Mouse (Mus musculus): Measurements from ENCODE around the gene Ncaph2. TPM values are rescaled to one million over a fixed set of nuclear protein-coding genes. Genes with fewer than 3 reads are reported as not detected.

Ncaph2 gene
- polyA plus RNA-seq, 1 experiment from 2014 or later: 208 TPM

- Histone ChIP-seq H3K27me3 (ENCODE audit: poor library complexity, severe bottlenecking) (peaks cover 55% of the 10 kb centered on the region), H3K9me3 (no peaks in the 10 kb centered on the region), H3K4me3 (0 out of 2 replicates have a peak overlapping the region, but pooled peaks have one; percentile 74), H3K4me1 (peaks cover 61% of the 10 kb centered on the region), H3K27ac (peak overlapping the region; percentile 95; the same call in 1 of the 2 replicates), H3K36me3 (replicated peaks) (peaks cover 32% of the 10 kb centered on the region)
- DNase-seq (ENCODE audit: extremely low spot score, low spot score): no peak
- WGBS: 91% methylated on average over 17 of the region's 17 CpGs
Observed at GRCm38 (mm10) chr15:89374801-89375534, 19.4 kb downstream of the Ncaph2 start.

DNA sequence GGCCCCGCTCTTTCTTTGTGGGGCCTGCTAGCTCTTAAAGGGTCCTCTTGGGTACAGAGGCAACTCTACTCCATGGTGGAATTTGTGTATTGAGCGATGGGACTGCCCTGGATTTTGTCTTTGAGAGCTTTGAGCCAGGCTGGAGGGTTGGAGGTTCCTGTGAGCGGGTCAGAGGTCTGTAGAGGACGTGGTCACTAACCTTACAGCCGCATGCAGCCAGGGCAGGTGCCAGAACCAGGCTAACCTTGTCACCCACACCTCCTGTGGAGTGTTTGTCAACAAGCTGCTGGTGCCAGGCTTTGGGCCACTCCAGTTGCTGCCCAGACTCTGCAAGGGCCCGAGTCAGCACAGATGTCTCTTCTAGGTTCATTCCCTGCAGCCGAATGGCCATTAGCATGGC, 20.5 kb downstream of the Ncaph2 start:
- H3K4me3 ChIP-seq: no peak overlapping the region
- no peak overlapping the region for H3K27ac ChIP-seq
- no peak for DNase-seq (ENCODE audit: extremely low spot score, low spot score)
- 81% methylated on average over 7 of the region's 7 CpGs for WGBS
- H3K36me3 ChIP-seq (replicated peaks): peaks cover 21% of the 10 kb centered on the region
- peaks cover 66% of the 10 kb centered on the region for H3K27me3 ChIP-seq (ENCODE audit: poor library complexity, severe bottlenecking)
- no peaks in the 10 kb centered on the region for H3K9me3 ChIP-seq
- peaks cover 61% of the 10 kb centered on the region for H3K4me1 ChIP-seq

- WGBS: 13% methylated on average over 16 of the region's 16 CpGs
- Histone ChIP-seq H3K9me3 (no peaks in the 10 kb centered on the region), H3K36me3 (replicated peaks) (peaks cover 12% of the 10 kb centered on the region), H3K27ac (no peak within 1 kb of the TSS), H3K4me3 (peak within 1 kb of the TSS; percentile 18; the same call in 1 of the 2 replicates), H3K4me1 (peaks cover 59% of the 10 kb centered on the region), H3K27me3 (ENCODE audit: poor library complexity, severe bottlenecking) (peaks cover 74% of the 10 kb centered on the region)
- no peak for DNase-seq (ENCODE audit: extremely low spot score, low spot score)
Observed at GRCm38 (mm10) chr15:89376957-89377356, 21.4 kb downstream of the Ncaph2 start, which contains the start of gene Tymp. Gene Tymp (minus strand): TSS chr15:89377039.

DNA sequence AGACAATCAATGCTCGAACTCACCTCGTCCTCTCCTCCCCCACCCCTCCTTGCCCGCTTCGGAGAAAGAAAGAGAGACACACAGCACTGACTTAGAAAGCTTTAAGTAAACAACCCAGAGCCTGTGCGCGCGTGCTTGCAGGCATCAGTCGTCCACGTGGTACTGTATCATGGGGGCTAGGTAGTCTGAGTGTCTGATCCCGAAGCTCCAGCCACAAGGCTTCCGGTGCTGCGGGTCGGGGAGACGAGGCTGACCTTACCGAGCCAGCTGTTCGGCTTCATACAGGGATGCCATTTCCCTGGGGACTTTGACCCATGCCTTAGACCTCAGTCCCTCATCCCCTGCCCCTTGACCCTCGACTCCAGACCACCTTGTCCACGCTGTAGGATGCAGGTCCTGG, 21.8 kb downstream of the Ncaph2 start:
- peaks cover 55% of the 10 kb centered on the region for H3K4me1 ChIP-seq
- H3K27ac ChIP-seq: no peak overlapping the region
- WGBS: 4% methylated on average over 18 of the region's 18 CpGs
- DNase-seq (ENCODE audit: extremely low spot score, low spot score): no peak
- H3K4me3 ChIP-seq: peak overlapping the region; percentile 18; the same call in 1 of the 2 replicates
- peaks cover 77% of the 10 kb centered on the region for H3K27me3 ChIP-seq (ENCODE audit: poor library complexity, severe bottlenecking)
- H3K36me3 ChIP-seq (replicated peaks): peaks cover 8% of the 10 kb centered on the region
- H3K9me3 ChIP-seq: no peaks in the 10 kb centered on the region

GRCm38 (mm10) chr15:89377938-89378828, 22.7 kb downstream of the Ncaph2 start:
- Histone ChIP-seq H3K27ac (peak overlapping the region; percentile 65; the same call in 1 of the 2 replicates), H3K27me3 (ENCODE audit: poor library complexity, severe bottlenecking) (peaks cover 77% of the 10 kb centered on the region)
- no peak for DNase-seq (ENCODE audit: extremely low spot score, low spot score)

GRCm38 (mm10) chr15:89378831-89379401, 23.4 kb downstream of the Ncaph2 start, which contains the start of gene Odf3b:
Gene Odf3b (minus strand): TSS chr15:89379282.
- DNase-seq (ENCODE audit: extremely low spot score, low spot score): peak; percentile 55
- Histone ChIP-seq H3K27me3 (ENCODE audit: poor library complexity, severe bottlenecking) (peaks cover 80% of the 10 kb centered on the region), H3K4me1 (peaks cover 39% of the 10 kb centered on the region), H3K4me3 (peak within 1 kb of the TSS; percentile 53), H3K27ac (peak within 1 kb of the TSS; percentile 65), H3K36me3 (replicated peaks) (no peaks in the 10 kb centered on the region), H3K9me3 (no peaks in the 10 kb centered on the region)
- under 1% methylated on average over 33 of the region's 33 CpGs for WGBS

More at GRCm38 (mm10) chr15:89377938-89378828, 22.7 kb downstream of the Ncaph2 start:
- 10% methylated on average over 46 of the region's 46 CpGs for WGBS
- H3K36me3 ChIP-seq (replicated peaks): no peaks in the 10 kb centered on the region
- peaks cover 47% of the 10 kb centered on the region for H3K4me1 ChIP-seq
- H3K4me3 ChIP-seq: peak overlapping the region; percentile 53
- no peaks in the 10 kb centered on the region for H3K9me3 ChIP-seq

- H3K9me3 ChIP-seq: no peaks in the 10 kb centered on the region
- peaks cover 79% of the 10 kb centered on the region for H3K27me3 ChIP-seq (ENCODE audit: poor library complexity, severe bottlenecking)
- H3K4me3 ChIP-seq: peak overlapping the region; percentile 53
- H3K36me3 ChIP-seq (replicated peaks): no peaks in the 10 kb centered on the region
- H3K4me1 ChIP-seq: peaks cover 35% of the 10 kb centered on the region
- DNase-seq (ENCODE audit: extremely low spot score, low spot score): no peak
- WGBS: 14% methylated on average over 10 of the region's 10 CpGs
- H3K27ac ChIP-seq: no peak overlapping the region
Observed at GRCm38 (mm10) chr15:89379429-89379828, 23.9 kb downstream of the Ncaph2 start.

DNA sequence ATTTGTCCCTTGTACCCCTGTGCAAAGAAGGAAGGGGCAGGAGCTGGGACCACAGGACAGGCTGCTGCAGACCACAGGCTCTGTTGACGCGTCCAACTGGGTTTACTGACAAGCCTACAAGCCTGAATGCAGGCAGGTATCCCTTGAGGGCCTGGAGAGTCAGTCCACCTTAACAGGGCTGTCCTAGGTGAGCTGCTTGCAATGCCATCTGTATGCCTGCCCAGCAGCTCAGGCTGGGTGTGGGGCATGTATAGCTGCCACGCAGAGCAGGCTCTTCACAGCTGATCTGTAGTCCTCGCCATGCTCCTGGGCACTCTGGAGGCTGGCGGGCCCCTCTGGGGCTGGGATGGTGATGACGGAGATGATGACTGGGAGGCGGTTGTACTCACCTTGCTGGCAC, 29.1 kb downstream of the Ncaph2 start, which contains the start of gene Klhdc7b:
Gene Klhdc7b, plus strand, starts transcription at position 301 of the 400 bp plus-strand sequence.
- Histone ChIP-seq H3K4me1 (peaks cover under 1% of the 10 kb centered on the region), H3K9me3 (no peaks in the 10 kb centered on the region), H3K27ac (no peak within 1 kb of the TSS), H3K36me3 (replicated peaks) (no peaks in the 10 kb centered on the region), H3K4me3 (no peak within 1 kb of the TSS), H3K27me3 (ENCODE audit: poor library complexity, severe bottlenecking) (peaks cover 59% of the 10 kb centered on the region)
- WGBS: 94% methylated on average over 7 of the region's 7 CpGs
- DNase-seq (ENCODE audit: extremely low spot score, low spot score): no peak

GRCm38 (mm10) chr15:89387127-89387526, 31.6 kb downstream of the Ncaph2 start:
- no peak overlapping the region for H3K27ac ChIP-seq
- H3K4me1 ChIP-seq: no peaks in the 10 kb centered on the region; the same call in 1 of the 2 replicates
- no peaks in the 10 kb centered on the region for H3K9me3 ChIP-seq
- no peak overlapping the region for H3K4me3 ChIP-seq
- 47% methylated on average over 12 of the region's 12 CpGs for WGBS
- no peak for DNase-seq (ENCODE audit: extremely low spot score, low spot score)
- peaks cover 35% of the 10 kb centered on the region for H3K27me3 ChIP-seq (ENCODE audit: poor library complexity, severe bottlenecking)
- no peaks in the 10 kb centered on the region for H3K36me3 ChIP-seq (replicated peaks)

GRCm38 (mm10) chr15:89390081-89390480, 34.6 kb downstream of the Ncaph2 start:
- no peak for DNase-seq (ENCODE audit: extremely low spot score, low spot score)
- no peak overlapping the region for H3K4me3 ChIP-seq

DNA sequence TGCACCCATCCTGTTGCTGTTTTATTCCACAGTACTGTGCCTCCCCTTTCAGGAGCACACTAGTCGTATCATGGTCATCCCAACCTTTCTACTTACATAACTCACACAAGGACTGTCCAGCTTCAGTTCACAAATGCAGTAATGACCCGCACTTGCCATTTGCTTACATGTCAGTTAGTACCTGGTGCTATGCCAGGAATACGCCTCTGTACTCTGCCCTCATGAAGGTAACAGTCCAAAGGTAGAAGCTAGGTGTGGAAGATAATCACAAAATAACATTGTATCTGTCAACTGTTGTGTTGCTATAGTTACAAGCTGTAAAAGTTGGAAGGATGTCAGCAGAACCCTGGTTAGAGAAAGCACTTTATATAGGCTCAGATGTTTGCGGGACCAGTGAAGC, 41.4 kb downstream of the Ncaph2 start:
- H3K9me3 ChIP-seq: no peaks in the 10 kb centered on the region
- 0 out of 2 replicates have a peak, but pooled peaks cover 3% of the 10 kb centered on the region for H3K4me1 ChIP-seq
- no peak overlapping the region for H3K27ac ChIP-seq
- WGBS: 87% methylated on average over 4 of the region's 4 CpGs
- no peaks in the 10 kb centered on the region for H3K27me3 ChIP-seq (ENCODE audit: poor library complexity, severe bottlenecking)
- DNase-seq (ENCODE audit: extremely low spot score, low spot score): no peak
- no peaks in the 10 kb centered on the region for H3K36me3 ChIP-seq (replicated peaks)
- no peak overlapping the region for H3K4me3 ChIP-seq

More at GRCm38 (mm10) chr15:89390081-89390480, 34.6 kb downstream of the Ncaph2 start:
- 92% methylated on average over 10 of the region's 10 CpGs for WGBS
- Histone ChIP-seq H3K27me3 (ENCODE audit: poor library complexity, severe bottlenecking) (peaks cover 31% of the 10 kb centered on the region), H3K27ac (no peak overlapping the region), H3K9me3 (no peaks in the 10 kb centered on the region), H3K4me1 (no peaks in the 10 kb centered on the region; the same call in 1 of the 2 replicates), H3K36me3 (replicated peaks) (no peaks in the 10 kb centered on the region)

GRCm38 (mm10) chr15:89398146-89398545, 42.6 kb downstream of the Ncaph2 start:
- 0 out of 2 replicates have a peak, but pooled peaks cover 3% of the 10 kb centered on the region for H3K4me1 ChIP-seq
- H3K36me3 ChIP-seq (replicated peaks): no peaks in the 10 kb centered on the region
- H3K4me3 ChIP-seq: no peak overlapping the region
- no peaks in the 10 kb centered on the region for H3K27me3 ChIP-seq (ENCODE audit: poor library complexity, severe bottlenecking)
- no peak overlapping the region for H3K27ac ChIP-seq
- H3K9me3 ChIP-seq: no peaks in the 10 kb centered on the region
- WGBS: 81% methylated on average over 2 of the region's 2 CpGs
- DNase-seq (ENCODE audit: extremely low spot score, low spot score): no peak

Data from forebrain, embryonic 10.5 days (tissue).